Mouse (Mus musculus) stomach, embryonic 16.5 days (tissue): Measurements from ENCODE around the gene Ndufa4l2. TPM values are rescaled to one million over a fixed set of nuclear protein-coding genes. Genes with fewer than 3 reads are reported as not detected.

Experiments
- ATAC-seq: fragments of 200-750 bp; cut with Nextera tagmentation; 2 replicates; pipeline ENCODE4 v1.8.0; 2017; ENCODE audit warnings: moderate number of reproducible peaks, moderate TSS enrichment; ENCODE audit not compliant: insufficient read depth, low FRiP score
- H3K27ac ChIP-seq: fragments of 300-500 bp; sonication (generic); 2 replicates; pipeline ENCODE4 v1.5.1; 2014; ENCODE audit warnings: low read length
- H3K27me3 ChIP-seq: fragments of 300-500 bp; sonication (generic); 2 replicates; pipeline ENCODE4 v1.6.1; 2014; ENCODE audit warnings: low read length, control low read depth, mixed read lengths; ENCODE audit not compliant: control insufficient read depth, insufficient read depth
- H3K36me3 ChIP-seq: fragments of 300-500 bp; sonication (generic); 2 replicates; pipeline ENCODE4 v1.6.1; 2014; ENCODE audit warnings: low read length; ENCODE audit not compliant: control insufficient read depth, insufficient read depth
- H3K4me1 ChIP-seq: fragments of 300-500 bp; sonication (generic); 2 replicates; pipeline ENCODE4 v1.6.1; 2014; ENCODE audit warnings: low read length, control low read depth, mixed read lengths; ENCODE audit not compliant: control insufficient read depth, insufficient read depth
- H3K4me2 ChIP-seq: fragments of 300-500 bp; sonication (generic); 2 replicates; pipeline ENCODE4 v1.6.1; 2014; ENCODE audit warnings: low read depth, low read length, mixed read lengths
- H3K4me3 ChIP-seq: fragments of 300-500 bp; sonication (generic); replicated peaks from 2 replicates; pipeline ENCODE4 v1.5.1; 2014; ENCODE audit warnings: mild to moderate bottlenecking, low read length
- H3K9ac ChIP-seq: fragments of 300-500 bp; sonication (generic); 2 replicates; pipeline ENCODE4 v1.6.1; 2014; ENCODE audit warnings: low read length
- H3K9me3 ChIP-seq: fragments of 300-500 bp; sonication (generic); replicated peaks from 2 replicates; pipeline ENCODE4 v1.6.1; 2016; ENCODE audit warnings: low read length, control low read depth; ENCODE audit not compliant: control insufficient read depth
- WGBS: fragments of 180-500 bp; shearing (Covaris S2); extraction: QIAGEN DNeasy Blood & Tissue Kit; methylation state at CpG from one replicate; pipeline ENCODE4 v1.1.7; 2014; 5-methylcytosine and 5-hydroxymethylcytosine counted together
- polyA plus RNA-seq: library from polyadenylated mRNA; unstranded; fragments of >200 nt; fragmentation: Nextera tagmentation; extraction: Ambion mirVana; gene quantifications from 2 replicates; pipeline ENCODE4 v1.2.1, GENCODE M21; 2015

Ndufa4l2 gene
- polyA plus RNA-seq, 1 experiment from 2014 or later: 192 TPM

- peak overlapping the region; percentile 78 for H3K4me3 ChIP-seq
- no peaks in the 10 kb centered on the region for H3K9me3 ChIP-seq
- H3K27me3 ChIP-seq: peaks cover 28% of the 10 kb centered on the region
- WGBS: 2% methylated on average over 12 of the region's 12 CpGs
- peaks cover 38% of the 10 kb centered on the region for H3K4me1 ChIP-seq
- no peak for ATAC-seq
- H3K36me3 ChIP-seq: peaks cover 24% of the 10 kb centered on the region
- H3K27ac ChIP-seq: peak overlapping the region; percentile 13; the same call in 1 of the 2 replicates
- H3K9ac ChIP-seq: peak overlapping the region; percentile 82
- H3K4me2 ChIP-seq: peak overlapping the region; percentile 86
These were observed 6.9 kb downstream of the Ndufa4l2 start for GRCm38 (mm10) chr10:127521611-127522080.

GRCm38 (mm10) chr10:127522088-127522581 is 7.4 kb downstream of the Ndufa4l2 start, which contains the start of gene Shmt2:
Gene Shmt2 (minus strand): TSS chr10:127522444.
- Histone ChIP-seq H3K27me3 (peaks cover 32% of the 10 kb centered on the region), H3K9ac (peak within 1 kb of the TSS; percentile 82), H3K4me3 (peak within 1 kb of the TSS; percentile 78), H3K36me3 (peaks cover 24% of the 10 kb centered on the region), H3K27ac (peak within 1 kb of the TSS; percentile 13; the same call in 1 of the 2 replicates), H3K9me3 (no peaks in the 10 kb centered on the region), H3K4me2 (peak within 1 kb of the TSS; percentile 86), H3K4me1 (peaks cover 34% of the 10 kb centered on the region)
- ATAC-seq: peak; percentile 59; the same call in 1 of the 2 replicates
- under 1% methylated on average over 21 of the region's 21 CpGs for WGBS

- Histone ChIP-seq H3K9me3 (no peaks in the 10 kb centered on the region), H3K4me2 (no peak overlapping the region), H3K27ac (no peak overlapping the region), H3K27me3 (peaks cover 57% of the 10 kb centered on the region), H3K9ac (no peak overlapping the region), H3K4me3 (no peak overlapping the region), H3K36me3 (peaks cover 6% of the 10 kb centered on the region; the same call in 1 of the 2 replicates), H3K4me1 (peaks cover 22% of the 10 kb centered on the region)
- ATAC-seq: no peak
- WGBS: 4% methylated on average over 23 of the region's 23 CpGs
These were observed 10.0 kb downstream of the Ndufa4l2 start for GRCm38 (mm10) chr10:127524646-127525255.

GRCm38 (mm10) chr10:127526048-127526447 is 11.3 kb downstream of the Ndufa4l2 start:
- Histone ChIP-seq H3K9ac (peak overlapping the region; percentile 57), H3K4me3 (peak overlapping the region; percentile 39), H3K36me3 (no peaks in the 10 kb centered on the region), H3K4me1 (peaks cover 20% of the 10 kb centered on the region), H3K4me2 (peak overlapping the region; percentile 51), H3K27me3 (peaks cover 70% of the 10 kb centered on the region), H3K9me3 (no peaks in the 10 kb centered on the region), H3K27ac (no peak overlapping the region)
- ATAC-seq: no peak
- 3% methylated on average over 26 of the region's 26 CpGs for WGBS

- H3K4me2 ChIP-seq: peak overlapping the region; percentile 51
- under 1% methylated on average over 26 of the region's 26 CpGs for WGBS
- peaks cover 16% of the 10 kb centered on the region for H3K4me1 ChIP-seq
- no peaks in the 10 kb centered on the region for H3K36me3 ChIP-seq
- peak overlapping the region; percentile 39 for H3K4me3 ChIP-seq
- H3K9ac ChIP-seq: peak overlapping the region; percentile 57
- H3K27me3 ChIP-seq: peaks cover 76% of the 10 kb centered on the region
- ATAC-seq: peak; percentile 30; the same call in 1 of the 2 replicates
- no peaks in the 10 kb centered on the region for H3K9me3 ChIP-seq
- H3K27ac ChIP-seq: no peak overlapping the region
These were observed 11.9 kb downstream of the Ndufa4l2 start for GRCm38 (mm10) chr10:127526681-127527080.

- no peaks in the 10 kb centered on the region for H3K9me3 ChIP-seq
- peaks cover 16% of the 10 kb centered on the region for H3K4me1 ChIP-seq
- ATAC-seq: no peak
- H3K4me2 ChIP-seq: no peak overlapping the region
- no peak overlapping the region for H3K9ac ChIP-seq
- H3K4me3 ChIP-seq: no peak overlapping the region
- no peak overlapping the region for H3K27ac ChIP-seq
- H3K27me3 ChIP-seq: peaks cover 84% of the 10 kb centered on the region
- H3K36me3 ChIP-seq: no peaks in the 10 kb centered on the region
- WGBS: 11% methylated on average over 17 of the region's 17 CpGs
These were observed 12.7 kb downstream of the Ndufa4l2 start for GRCm38 (mm10) chr10:127527481-127527880.

- H3K4me2 ChIP-seq: no peak overlapping the region
- WGBS: 2% methylated on average over 22 of the region's 25 CpGs
- H3K36me3 ChIP-seq: no peaks in the 10 kb centered on the region
- no peaks in the 10 kb centered on the region for H3K9me3 ChIP-seq
- H3K27me3 ChIP-seq: peaks cover 98% of the 10 kb centered on the region
- H3K27ac ChIP-seq: no peak overlapping the region
- no peak overlapping the region for H3K9ac ChIP-seq
- H3K4me1 ChIP-seq: peaks cover 28% of the 10 kb centered on the region
- H3K4me3 ChIP-seq: no peak overlapping the region; the same call in 1 of the 2 replicates
- ATAC-seq: no peak
These were observed 16.2 kb downstream of the Ndufa4l2 start for GRCm38 (mm10) chr10:127530945-127531344.

GRCm38 (mm10) chr10:127531548-127531947 is 16.8 kb downstream of the Ndufa4l2 start:
- WGBS: 3% methylated on average over 4 of the region's 4 CpGs
- H3K36me3 ChIP-seq: no peaks in the 10 kb centered on the region
- no peak for ATAC-seq
- H3K4me1 ChIP-seq: peaks cover 23% of the 10 kb centered on the region
- no peak overlapping the region for H3K27ac ChIP-seq
- no peaks in the 10 kb centered on the region for H3K9me3 ChIP-seq
- no peak overlapping the region for H3K4me3 ChIP-seq
- H3K27me3 ChIP-seq: peaks cover 98% of the 10 kb centered on the region
- H3K9ac ChIP-seq: no peak overlapping the region
- H3K4me2 ChIP-seq: no peak overlapping the region
